Mouse (Mus musculus): ENCODE data around the gene Zswim8. TPM values are rescaled to one million over a fixed set of nuclear protein-coding genes. Genes with fewer than 3 reads are reported as not detected.
A peak's percentile ranks its signal among the peaks of the same experiment; 100 is the strongest.

Zswim8 gene
- total RNA-seq, 2 experiments from 2014 or later: 56.1 to 63.3 TPM

- intact Hi-C loops (cut with DNase I): loop anchor here (5.0 kb wide), 2 partner anchors 148 to 1108 kb away; no protein-coding TSS in a partner anchor
- DNase-seq: peak; percentile 67 to 82
Measured at GRCm38 (mm10) chr14:20724043-20724442, 16.7 kb downstream of the Zswim8 start.

GRCm38 (mm10) chr14:20725660-20726339 is 18.4 kb downstream of the Zswim8 start:
- no peak for DNase-seq
- intact Hi-C loops (cut with DNase I): loop anchor here (2.0 kb wide), 1 partner anchor 13 kb away; no protein-coding TSS in a partner anchor

DNA sequence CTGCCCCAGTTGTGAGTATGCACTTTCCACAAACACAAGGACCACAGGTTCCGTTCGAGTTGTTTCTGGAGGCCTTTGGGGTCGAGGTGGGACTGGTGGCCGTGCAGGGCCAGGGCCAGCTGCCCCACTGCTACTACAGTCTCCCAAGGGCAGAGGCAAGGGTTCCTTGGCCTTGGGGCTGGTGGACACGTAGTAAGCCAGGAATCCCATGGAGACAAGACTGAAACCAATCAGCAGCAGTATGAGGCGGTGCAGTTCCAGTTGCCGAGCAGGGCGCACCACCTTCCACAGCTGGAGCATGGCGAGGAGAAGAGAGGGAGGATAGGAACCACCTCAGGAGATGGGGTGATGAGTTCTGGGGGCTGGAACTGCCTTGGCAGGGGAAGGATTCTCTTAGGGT is 22.5 kb downstream of the Zswim8 start:
- intact Hi-C loops (cut with DNase I): no loop called here
- DNase-seq: no peak

GRCm38 (mm10) chr14:20730853-20731602 is 23.7 kb downstream of the Zswim8 start:
- intact Hi-C loops (cut with DNase I): no loop called here
- no peak for DNase-seq

DNA sequence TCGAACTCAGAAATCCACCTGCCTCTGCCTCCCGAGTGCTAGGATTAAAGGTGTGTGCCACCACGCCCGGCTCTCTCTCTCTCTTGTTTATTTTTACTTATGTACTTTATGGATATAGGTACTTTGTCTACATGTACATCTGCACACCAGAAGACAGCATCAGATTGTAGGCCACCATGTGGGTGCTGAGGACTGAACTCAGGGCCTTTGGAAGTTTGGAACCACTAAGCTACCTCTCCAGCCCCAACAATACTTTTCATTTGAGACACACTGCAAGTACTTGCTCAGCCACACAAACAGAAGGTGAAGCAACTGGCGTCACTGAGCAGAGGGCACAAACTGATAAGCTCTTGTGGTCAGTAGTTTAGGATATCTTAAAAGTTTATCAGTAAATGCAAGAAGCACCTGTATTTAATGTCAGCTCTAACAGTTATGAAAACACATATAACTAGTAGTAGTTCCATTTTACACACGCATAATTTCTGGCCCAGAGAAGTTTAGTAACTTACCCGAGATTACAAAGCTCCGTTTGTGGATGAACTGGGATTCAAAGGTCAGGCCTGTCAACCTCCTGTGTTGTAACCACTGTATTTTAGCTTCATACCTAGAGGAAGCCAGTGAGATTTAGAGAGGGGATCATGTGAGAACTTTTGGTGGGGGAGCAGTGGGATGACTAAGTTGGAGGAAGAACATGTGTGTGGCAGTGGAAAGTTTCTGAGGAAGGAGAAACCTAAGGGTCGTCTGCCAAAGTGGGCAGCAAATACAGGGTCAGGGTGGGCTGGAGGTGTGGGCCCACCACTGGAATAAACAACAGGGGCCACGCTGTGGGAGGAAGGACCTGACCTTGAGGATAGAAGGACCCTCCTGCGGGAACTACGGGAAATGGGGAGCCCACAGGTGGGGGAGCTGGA is 25.9 kb downstream of the Zswim8 start:
- intact Hi-C loops (cut with DNase I): no loop called here
- no peak for DNase-seq

GRCm38 (mm10) chr14:20733952-20734774 is 26.8 kb downstream of the Zswim8 start, which contains the start of gene Ndst2:
Gene Ndst2, minus strand, starts transcription at chr14:20734562.
- intact Hi-C loops (cut with DNase I): no loop called here

GRCm38 (mm10) chr14:20735052-20735451 is 27.7 kb downstream of the Zswim8 start:
- DNase-seq: no peak
- intact Hi-C loops (cut with DNase I): no loop called here

More at GRCm38 (mm10) chr14:20733952-20734774, 26.8 kb downstream of the Zswim8 start, which contains the start of gene Ndst2:
- peak; percentile 90 to 91 for DNase-seq

GRCm38 (mm10) chr14:20735892-20736390 is 28.6 kb downstream of the Zswim8 start:
- intact Hi-C loops (cut with DNase I): no loop called here
- no peak for DNase-seq

DNA sequence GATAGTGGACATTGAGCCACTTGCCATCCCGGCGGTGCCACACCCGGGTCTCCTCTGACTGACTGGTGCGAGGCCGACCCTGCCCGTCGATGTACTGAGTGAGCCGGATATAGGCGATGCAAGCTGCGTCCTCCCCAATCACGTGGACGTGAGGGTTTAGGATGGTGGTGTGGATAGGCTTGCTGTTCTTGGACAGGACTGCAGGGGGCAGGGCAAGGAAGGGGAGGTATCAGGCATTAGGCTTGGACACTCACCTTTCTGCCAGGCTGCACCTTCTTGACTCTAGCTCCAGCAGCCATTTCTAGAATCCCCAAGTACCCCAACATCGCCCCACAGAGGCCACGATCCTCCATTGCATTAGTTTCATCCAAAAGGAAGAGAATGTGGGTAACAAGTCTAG is 30.0 kb downstream of the Zswim8 start:
- peak; percentile 63 to 70 for DNase-seq
- intact Hi-C loops (cut with DNase I): no loop called here

GRCm38 (mm10) chr14:20738511-20738910 is 31.2 kb downstream of the Zswim8 start:
- intact Hi-C loops (cut with DNase I): loop anchor here (2.0 kb wide), 1 partner anchor 24 kb away; no protein-coding TSS in a partner anchor
- no peak for DNase-seq

GRCm38 (mm10) chr14:20741301-20741700 is 33.9 kb downstream of the Zswim8 start:
- intact Hi-C loops (cut with DNase I): no loop called here
- DNase-seq: no peak

DNA sequence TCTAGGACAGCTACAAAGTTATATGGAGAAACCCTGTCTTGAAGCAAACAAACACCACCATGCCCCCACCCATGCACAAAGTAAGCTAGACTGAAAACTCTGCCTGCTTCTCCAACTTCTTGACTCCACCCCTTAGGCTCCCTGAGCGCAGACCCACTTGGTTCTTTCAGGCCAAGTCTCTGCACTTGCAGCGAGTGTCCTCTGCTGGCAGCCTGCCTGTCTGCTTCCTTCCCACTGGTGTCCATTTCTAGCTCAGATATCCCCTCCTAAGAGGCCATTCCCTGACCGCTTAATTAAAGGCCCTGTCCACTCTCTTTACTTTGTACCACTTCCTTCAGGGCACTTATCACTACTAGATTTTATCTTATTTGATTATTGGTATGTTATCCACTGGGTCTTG is 36.3 kb downstream of the Zswim8 start:
- peak; percentile 42 to 50 for DNase-seq
- intact Hi-C loops (cut with DNase I): no loop called here

GRCm38 (mm10) chr14:20746935-20747334 is 39.6 kb downstream of the Zswim8 start:
- DNase-seq: no peak
- intact Hi-C loops (cut with DNase I): no loop called here

GRCm38 (mm10) chr14:20748388-20748787 is 41.0 kb downstream of the Zswim8 start:
- no peak for DNase-seq
- intact Hi-C loops (cut with DNase I): no loop called here

GRCm38 (mm10) chr14:20749494-20750051 is 42.2 kb downstream of the Zswim8 start:
- intact Hi-C loops (cut with DNase I): no loop called here
- DNase-seq: no peak

DNA sequence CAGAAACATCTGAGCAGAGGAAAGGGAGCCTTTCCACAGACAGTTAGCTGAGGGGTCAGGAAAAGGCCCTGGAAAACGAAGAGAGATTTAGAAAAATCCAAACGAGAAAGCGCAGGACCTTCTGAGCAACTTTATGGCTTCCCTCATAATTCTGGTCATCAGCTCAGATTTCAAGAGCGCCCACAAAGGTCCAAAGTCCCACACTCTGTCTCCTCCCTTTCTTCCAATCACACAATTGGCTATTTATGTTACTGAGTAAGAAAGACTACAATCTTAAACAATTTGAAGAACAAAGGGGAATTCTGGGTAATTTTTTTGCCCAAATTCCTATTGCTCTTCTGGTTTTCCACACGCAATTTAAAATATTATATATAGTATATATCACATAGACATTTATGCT is 43.2 kb downstream of the Zswim8 start:
- DNase-seq: no peak
- intact Hi-C loops (cut with DNase I): no loop called here

GRCm38 (mm10) chr14:20753792-20754191 is 46.4 kb downstream of the Zswim8 start:
- intact Hi-C loops (cut with DNase I): no loop called here

DNA sequence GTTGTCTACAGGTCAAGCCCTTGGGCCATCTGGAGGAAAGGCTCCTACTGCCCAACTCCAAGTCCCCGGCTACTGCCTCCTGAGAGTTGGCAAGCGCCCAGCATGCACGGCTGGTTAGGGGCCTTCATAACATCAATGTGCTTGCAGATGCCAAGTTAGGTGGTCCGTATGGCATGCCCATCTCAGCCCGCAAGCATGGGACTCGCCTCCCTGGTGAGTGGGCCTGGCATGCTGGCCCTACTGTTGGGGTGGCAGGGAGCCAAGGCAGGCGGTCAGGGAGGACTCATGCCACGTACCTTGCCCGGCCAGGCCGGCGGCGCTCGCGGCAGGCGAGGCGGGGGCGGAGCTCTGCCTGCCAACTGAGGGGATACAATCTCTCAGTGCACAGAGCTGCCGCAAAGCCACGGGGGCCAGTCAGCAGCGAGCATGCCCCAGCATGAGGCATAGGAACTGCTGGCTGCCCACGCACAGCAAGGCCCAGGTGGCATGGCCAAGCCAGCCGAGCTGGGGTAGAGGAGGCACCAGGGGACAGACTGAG is 50.1 kb downstream of the Zswim8 start:
- DNase-seq: peak; percentile 55 to 60
- intact Hi-C loops (cut with DNase I): no loop called here

More at GRCm38 (mm10) chr14:20753792-20754191, 46.4 kb downstream of the Zswim8 start:
- DNase-seq: no peak
